In genomic region chr1:75190577-75190976, GRCm38 (mm10) we compare ENCODE assay signal across 8 mouse cellular contexts. TPM values are rescaled to one million over a fixed set of nuclear protein-coding genes. Genes with fewer than 3 reads are reported as not detected.
DNase-seq lines count a peak whose midpoint lies in the region; ATAC-seq lines count a peak whose summit lies in the region.

No protein-coding gene starts in this region.

- H3K9ac ChIP-seq in kidney, embryonic 16.5 days (replicated peaks; ENCODE audit: low read length), result peak overlapping the region; percentile 89; the same call in 1 of the 2 replicates
- H3K9ac ChIP-seq in embryonic facial prominence, embryonic 12.5 days, result peak overlapping the region; percentile 82; the same call in 1 of the 2 replicates
- peak overlapping the region; percentile 93 for H3K9ac ChIP-seq in intestine, embryonic 16.5 days (ENCODE audit: low read depth, low read length)
- peak overlapping the region; percentile 90; the same call in 1 of the 2 replicates for H3K9ac ChIP-seq in midbrain, embryonic 16.5 days (ENCODE audit: low read depth, low read length)

- no peak overlapping the region; the same call in 1 of the 2 replicates for H3K4me3 ChIP-seq in kidney, embryonic 16.5 days (ENCODE audit: low read length)
- peak overlapping the region; percentile 65 for H3K4me3 ChIP-seq in embryonic facial prominence, embryonic 12.5 days
- peak overlapping the region; percentile 91 for H3K4me3 ChIP-seq in intestine, embryonic 16.5 days (ENCODE audit: low read length)
- H3K4me3 ChIP-seq in midbrain, embryonic 16.5 days (ENCODE audit: low read depth, low read length), result no peak overlapping the region

- H3K9me3 ChIP-seq in kidney, embryonic 16.5 days (ENCODE audit: low read length), result no peaks in the 10 kb centered on the region
- no peaks in the 10 kb centered on the region; the same call in 1 of the 2 replicates for H3K9me3 ChIP-seq in embryonic facial prominence, embryonic 12.5 days
- H3K9me3 ChIP-seq in intestine, embryonic 16.5 days (ENCODE audit: control insufficient read depth, low read length), result no peaks in the 10 kb centered on the region
- no peaks in the 10 kb centered on the region for H3K9me3 ChIP-seq in midbrain, embryonic 16.5 days (replicated peaks; ENCODE audit: control insufficient read depth, low read length, poor library complexity, severe bottlenecking)

- ATAC-seq in kidney, embryonic 16.5 days (ENCODE audit: low FRiP score, low TSS enrichment), result no peak
- no peak for ATAC-seq in embryonic facial prominence, embryonic 12.5 days (ENCODE audit: insufficient number of reproducible peaks, insufficient read depth, low FRiP score, low TSS enrichment)
- no peak for ATAC-seq in intestine, embryonic 16.5 days
- no peak for ATAC-seq in midbrain, embryonic 16.5 days

- DNase-seq in kidney, adult 11 months, result no peak
- no peak for DNase-seq in ovary, adult 18-20 months (ENCODE audit: low spot score)
- DNase-seq in layer of hippocampus, postnatal 14 days (ENCODE audit: low spot score in 2 of 2), result no peak
- DNase-seq in layer of hippocampus, adult 9-10 months (ENCODE audit: low spot score), result no peak

- WGBS in kidney, embryonic 16.5 days, result 65% methylated on average over 2 of the region's 2 CpGs
- WGBS in embryonic facial prominence, embryonic 12.5 days, result 57% methylated on average over 2 of the region's 2 CpGs
- 44% methylated on average over 2 of the region's 2 CpGs for WGBS in intestine, embryonic 16.5 days
- WGBS in midbrain, embryonic 16.5 days, result 79% methylated on average over 2 of the region's 2 CpGs

- peaks cover 26% of the 10 kb centered on the region for H3K36me3 ChIP-seq in kidney, embryonic 16.5 days (ENCODE audit: insufficient read depth, low read length)
- H3K36me3 ChIP-seq in embryonic facial prominence, embryonic 12.5 days, result peaks cover 29% of the 10 kb centered on the region
- peaks cover 25% of the 10 kb centered on the region for H3K36me3 ChIP-seq in intestine, embryonic 16.5 days (ENCODE audit: control insufficient read depth, insufficient read depth, low read length)
- peaks cover 23% of the 10 kb centered on the region for H3K36me3 ChIP-seq in midbrain, embryonic 16.5 days (ENCODE audit: control insufficient read depth, insufficient read depth, low read length)

- H3K4me1 ChIP-seq in kidney, embryonic 16.5 days (ENCODE audit: insufficient read depth, low read length), result peaks cover 23% of the 10 kb centered on the region
- H3K4me1 ChIP-seq in embryonic facial prominence, embryonic 12.5 days, result peaks cover 17% of the 10 kb centered on the region
- peaks cover 17% of the 10 kb centered on the region for H3K4me1 ChIP-seq in intestine, embryonic 16.5 days (ENCODE audit: control insufficient read depth, insufficient read depth, low read length)
- H3K4me1 ChIP-seq in midbrain, embryonic 16.5 days (ENCODE audit: control insufficient read depth, insufficient read depth, low read length), result peaks cover 24% of the 10 kb centered on the region

- H3K27ac ChIP-seq in kidney, embryonic 16.5 days (ENCODE audit: low read length), result no peak overlapping the region
- no peak overlapping the region for H3K27ac ChIP-seq in embryonic facial prominence, embryonic 12.5 days
- no peak overlapping the region for H3K27ac ChIP-seq in intestine, embryonic 16.5 days (ENCODE audit: low read length)
- no peak overlapping the region for H3K27ac ChIP-seq in midbrain, embryonic 16.5 days (ENCODE audit: low read length)

- no peak overlapping the region for H3K4me2 ChIP-seq in kidney, embryonic 16.5 days (replicated peaks; ENCODE audit: low read depth, low read length)
- H3K4me2 ChIP-seq in embryonic facial prominence, embryonic 12.5 days (replicated peaks), result peak overlapping the region; percentile 80
- H3K4me2 ChIP-seq in intestine, embryonic 16.5 days (ENCODE audit: low read depth, low read length), result peak overlapping the region; percentile 69
- H3K4me2 ChIP-seq in midbrain, embryonic 16.5 days (ENCODE audit: low read length), result peak overlapping the region; percentile 81

- no peaks in the 10 kb centered on the region for H3K27me3 ChIP-seq in kidney, embryonic 16.5 days (ENCODE audit: insufficient read depth, low read length)
- no peaks in the 10 kb centered on the region for H3K27me3 ChIP-seq in embryonic facial prominence, embryonic 12.5 days
- no peaks in the 10 kb centered on the region for H3K27me3 ChIP-seq in intestine, embryonic 16.5 days (replicated peaks; ENCODE audit: control insufficient read depth, insufficient read depth, low read length)
- no peaks in the 10 kb centered on the region for H3K27me3 ChIP-seq in midbrain, embryonic 16.5 days (ENCODE audit: control insufficient read depth, insufficient read depth, low read depth, low read length)

RNA-seq across cellular contexts. Expression of gene Ankzf1, which starts 1.4 kb away (rescaled TPM):
- 29.2 and 30.1 TPM in 2 replicates for polyA plus RNA-seq in kidney, embryonic 16.5 days (2015; fragmentation: Nextera tagmentation; extraction: Ambion mirVana)
- 27.6 and 31.5 TPM in 2 replicates for polyA plus RNA-seq in embryonic facial prominence, embryonic 12.5 days (2016; fragmentation: Nextera tagmentation; extraction: Ambion mirVana)
- polyA plus RNA-seq in intestine, embryonic 16.5 days (2015; fragmentation: Nextera tagmentation; extraction: Ambion mirVana), result 25.4 and 26.5 TPM in 2 replicates
- polyA plus RNA-seq in midbrain, embryonic 16.5 days (2015; fragmentation: Nextera tagmentation; extraction: Ambion mirVana), result 27.2 and 29.5 TPM in 2 replicates
- total RNA-seq in layer of hippocampus, postnatal 14 days (2021), result 10 to 100 TPM; 19.5 to 21.1 TPM

RNA-seq across cellular contexts. Expression of gene Atg9a, which starts 1.4 kb away (rescaled TPM):
- polyA plus RNA-seq in kidney, embryonic 16.5 days (2015; fragmentation: Nextera tagmentation; extraction: Ambion mirVana), result 33.0 and 36.0 TPM in 2 replicates
- polyA plus RNA-seq in embryonic facial prominence, embryonic 12.5 days (2016; fragmentation: Nextera tagmentation; extraction: Ambion mirVana), result 29.0 and 32.5 TPM in 2 replicates
- 28.3 and 31.7 TPM in 2 replicates for polyA plus RNA-seq in intestine, embryonic 16.5 days (2015; fragmentation: Nextera tagmentation; extraction: Ambion mirVana)
- 59.0 and 60.8 TPM in 2 replicates for polyA plus RNA-seq in midbrain, embryonic 16.5 days (2015; fragmentation: Nextera tagmentation; extraction: Ambion mirVana)
- total RNA-seq in layer of hippocampus, postnatal 14 days (2021), result 100 to 1,000 TPM; 110 to 115 TPM

RNA-seq across cellular contexts. Expression of gene Abcb6, which starts 10.4 kb away (rescaled TPM):
- 36.4 and 37.2 TPM in 2 replicates for polyA plus RNA-seq in kidney, embryonic 16.5 days (2015; fragmentation: Nextera tagmentation; extraction: Ambion mirVana)
- 30.8 and 35.7 TPM in 2 replicates for polyA plus RNA-seq in embryonic facial prominence, embryonic 12.5 days (2016; fragmentation: Nextera tagmentation; extraction: Ambion mirVana)
- polyA plus RNA-seq in intestine, embryonic 16.5 days (2015; fragmentation: Nextera tagmentation; extraction: Ambion mirVana), result 21.5 and 27.8 TPM in 2 replicates
- 57.1 and 57.7 TPM in 2 replicates for polyA plus RNA-seq in midbrain, embryonic 16.5 days (2015; fragmentation: Nextera tagmentation; extraction: Ambion mirVana)
- 10 to 100 TPM; 30.7 to 35.2 TPM for total RNA-seq in layer of hippocampus, postnatal 14 days (2021)

RNA-seq across cellular contexts. Expression of gene Glb1l, which starts 20.0 kb away (rescaled TPM):
- polyA plus RNA-seq in kidney, embryonic 16.5 days (2015; fragmentation: Nextera tagmentation; extraction: Ambion mirVana), result 57.4 and 63.8 TPM in 2 replicates
- polyA plus RNA-seq in embryonic facial prominence, embryonic 12.5 days (2016; fragmentation: Nextera tagmentation; extraction: Ambion mirVana), result 21.6 and 21.7 TPM in 2 replicates
- polyA plus RNA-seq in intestine, embryonic 16.5 days (2015; fragmentation: Nextera tagmentation; extraction: Ambion mirVana), result 9.2 and 10.1 TPM in 2 replicates
- polyA plus RNA-seq in midbrain, embryonic 16.5 days (2015; fragmentation: Nextera tagmentation; extraction: Ambion mirVana), result 23.0 and 25.4 TPM in 2 replicates
- 10 to 100 TPM; 21.3 to 21.7 TPM for total RNA-seq in layer of hippocampus, postnatal 14 days (2021)

RNA-seq across cellular contexts. Expression of gene Stk16, which starts 20.1 kb away (rescaled TPM):
- 153 and 169 TPM in 2 replicates for polyA plus RNA-seq in kidney, embryonic 16.5 days (2015; fragmentation: Nextera tagmentation; extraction: Ambion mirVana)
- 132 and 138 TPM in 2 replicates for polyA plus RNA-seq in embryonic facial prominence, embryonic 12.5 days (2016; fragmentation: Nextera tagmentation; extraction: Ambion mirVana)
- polyA plus RNA-seq in intestine, embryonic 16.5 days (2015; fragmentation: Nextera tagmentation; extraction: Ambion mirVana), result 108 and 120 TPM in 2 replicates
- polyA plus RNA-seq in midbrain, embryonic 16.5 days (2015; fragmentation: Nextera tagmentation; extraction: Ambion mirVana), result 147 and 154 TPM in 2 replicates
- total RNA-seq in layer of hippocampus, postnatal 14 days (2021), result 10 to 100 TPM; 90.5 to 91.4 TPM

Comparison
In these comparisons a context has a peak if more than half of its experiments do, and no peak if none do; other contexts are left out.
1. H3K4me3 ChIP-seq: peak in embryonic facial prominence, embryonic 12.5 days (single experiment) and intestine, embryonic 16.5 days (single experiment); none in kidney, embryonic 16.5 days (single experiment) and midbrain, embryonic 16.5 days (single experiment).
2. Peak in every context shown above with its lines, with median percentiles within 50 percentile points of each other: H3K9ac ChIP-seq.